Mouse (Mus musculus): ENCODE data around the gene Cfap65.

- TF ChIP-seq POLR2A (IDR thresholded peaks at IDR 0.05; ENCODE audit: borderline replicate concordance, extremely low read depth, low read depth, low read length) (no peak), CTCF (IDR thresholded peaks at IDR 0.05; ENCODE audit: insufficient read depth, low read length) (no peak)
Measured at GRCm38 (mm10) chr1:74891513-74891912, 43.9 kb downstream of the Cfap65 start.

Data from lung, adult 2 months (tissue).